Mouse (Mus musculus) megakaryocyte, embryonic 14.5 days (primary cell): ENCODE results near the gene Tle6.

ENCODE experiments used
- FLI1 ChIP-seq: IDR thresholded peaks from 2 replicates; pipeline ENCODE4 v1.6.1; 2012; ENCODE audit warnings: low read length, inconsistent platforms, mixed read lengths
- GATA1 ChIP-seq: IDR thresholded peaks from 3 replicates; pipeline ENCODE4 v1.6.1; 2012; ENCODE audit warnings: mixed read lengths, low read length, inconsistent platforms, borderline replicate concordance

DNA sequence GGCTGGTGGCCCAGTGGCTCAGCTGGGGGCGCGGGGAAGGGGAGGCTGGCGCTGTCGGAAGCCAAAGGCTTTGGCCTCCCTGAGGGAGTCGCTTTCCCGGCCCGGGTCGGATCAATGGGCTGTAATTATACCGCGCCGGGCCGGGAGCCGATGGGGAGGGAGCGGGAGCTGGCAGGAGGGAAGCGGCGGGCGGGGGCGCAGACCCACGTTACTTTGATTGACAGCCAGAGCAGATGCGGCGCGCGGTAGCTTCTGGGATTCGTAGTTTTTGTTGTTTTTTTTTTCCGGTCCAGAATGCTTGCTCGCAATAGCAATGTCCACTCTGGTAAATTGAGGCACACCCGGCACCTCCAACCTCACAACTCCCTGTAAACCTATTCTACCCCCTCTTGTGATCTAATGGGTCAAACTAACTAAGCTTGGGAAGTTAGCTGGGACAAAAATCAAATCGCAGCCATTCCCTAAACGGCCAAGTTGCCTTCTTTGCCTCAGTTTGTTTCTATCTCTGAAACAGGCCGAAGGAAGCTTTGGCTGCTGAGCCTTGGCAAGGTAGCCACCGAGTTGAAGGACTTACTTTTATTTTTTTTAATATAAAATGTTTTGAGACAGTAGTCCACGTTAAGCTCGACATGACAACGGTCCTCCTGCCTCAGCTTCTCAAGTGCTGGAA is 29.9 kb downstream of the Tle6 start:
- no peak for TF ChIP-seq GATA1
- TF ChIP-seq FLI1, result no peak
